Mouse (Mus musculus) stomach, postnatal 0 days (tissue): ENCODE results near the gene 6430628N08Rik. TPM values are rescaled to one million over a fixed set of nuclear protein-coding genes. Genes with fewer than 3 reads are reported as not detected.

Experiments
- ATAC-seq: fragments of 200-750 bp; cut with Nextera tagmentation; 2 replicates; pipeline ENCODE4 v1.8.0; 2017; ENCODE audit not compliant: low FRiP score, low TSS enrichment
- DNase-seq: peaks from one replicate; pipeline ENCODE4 v3.0.0-alpha.2; 2016; ENCODE audit warnings: low spot score
- H3K27ac ChIP-seq: fragments of 300-500 bp; sonication (generic); replicated peaks from 2 replicates; pipeline ENCODE4 v1.5.1; 2014; ENCODE audit warnings: mild to moderate bottlenecking, control low read depth
- H3K27me3 ChIP-seq: fragments of 300-500 bp; sonication (generic); 2 replicates; pipeline ENCODE4 v1.6.1; 2014; ENCODE audit warnings: low read length; ENCODE audit not compliant: control insufficient read depth, insufficient read depth
- H3K36me3 ChIP-seq: fragments of 300-500 bp; sonication (generic); 2 replicates; pipeline ENCODE4 v1.6.1; 2014; ENCODE audit warnings: low read length, mixed read lengths; ENCODE audit not compliant: control insufficient read depth, insufficient read depth
- H3K4me1 ChIP-seq: fragments of 300-500 bp; sonication (generic); replicated peaks from 2 replicates; pipeline ENCODE4 v1.6.1; 2014; ENCODE audit warnings: antibody characterized with exemption; ENCODE audit not compliant: control insufficient read depth, insufficient read depth
- H3K4me2 ChIP-seq: fragments of 300-500 bp; sonication (generic); replicated peaks from 2 replicates; pipeline ENCODE4 v1.6.1; 2014; ENCODE audit warnings: low read depth, mild to moderate bottlenecking, control low read depth, moderate library complexity
- H3K4me3 ChIP-seq: fragments of 300-500 bp; sonication (generic); 2 replicates; pipeline ENCODE4 v1.5.1; 2014; ENCODE audit warnings: low read depth, low read length, control low read depth
- H3K9ac ChIP-seq: fragments of 300-500 bp; sonication (generic); 2 replicates; pipeline ENCODE4 v1.6.1; 2014; ENCODE audit warnings: mild to moderate bottlenecking, low read length, control low read depth, mixed read lengths
- H3K9me3 ChIP-seq: fragments of 300-500 bp; sonication (generic); 2 replicates; pipeline ENCODE4 v1.6.1; 2016; ENCODE audit warnings: low read length; ENCODE audit not compliant: control insufficient read depth
- CTCF ChIP-seq: IDR thresholded peaks from 2 replicates; pipeline ENCODE4 v1.5.1; 2016; ENCODE audit warnings: antibody characterized with exemption, low read depth, mild to moderate bottlenecking, moderate library complexity
- EP300 ChIP-seq: optimal IDR thresholded peaks from 2 replicates; pipeline ENCODE3; 2016; ENCODE audit warnings: antibody characterized with exemption
- WGBS: fragments of 180-500 bp; shearing (Covaris S2); extraction: QIAGEN DNeasy Blood & Tissue Kit; methylation state at CpG from one replicate; pipeline ENCODE4 v1.1.7; 2014; 5-methylcytosine and 5-hydroxymethylcytosine counted together
- polyA plus RNA-seq: library from polyadenylated mRNA; unstranded; fragments of >200 nt; fragmentation: Nextera tagmentation; extraction: Ambion mirVana; gene quantifications from 2 replicates; pipeline ENCODE4 v1.2.1, GENCODE M21; 2015

Gene 6430628N08Rik
- polyA plus RNA-seq, 1 experiment from 2014 or later: not detected

GRCm38 (mm10) chr4:115937061-115937976 lies 46.9 kb downstream of the 6430628N08Rik start:
- Histone ChIP-seq H3K4me2 (no peak overlapping the region), H3K9me3 (no peaks in the 10 kb centered on the region), H3K27me3 (peaks cover 50% of the 10 kb centered on the region), H3K36me3 (no peaks in the 10 kb centered on the region), H3K9ac (no peak overlapping the region), H3K4me1 (no peaks in the 10 kb centered on the region), H3K4me3 (no peak overlapping the region), H3K27ac (no peak overlapping the region)
- no peak for ATAC-seq
- WGBS: 12% methylated on average over 19 of the region's 19 CpGs
- DNase-seq: no peak
- TF ChIP-seq EP300: no peak
- TF ChIP-seq CTCF: no peak

GRCm38 (mm10) chr4:115938276-115939160 lies 48.1 kb downstream of the 6430628N08Rik start:
- Histone ChIP-seq H3K9ac (no peak overlapping the region), H3K4me2 (no peak overlapping the region), H3K36me3 (no peaks in the 10 kb centered on the region), H3K27ac (no peak overlapping the region), H3K4me1 (no peaks in the 10 kb centered on the region), H3K9me3 (no peaks in the 10 kb centered on the region), H3K27me3 (peaks cover 48% of the 10 kb centered on the region), H3K4me3 (no peak overlapping the region)
- 5% methylated on average over 37 of the region's 37 CpGs for WGBS
- DNase-seq: peak; percentile 33
- ATAC-seq: no peak
- TF ChIP-seq CTCF (no peak), EP300 (no peak)

GRCm38 (mm10) chr4:115939295-115940102 lies 49.0 kb downstream of the 6430628N08Rik start, which contains the start of gene Dmbx1:
Dmbx1 (minus strand) TSS chr4:115939926.
- Histone ChIP-seq H3K27me3 (peaks cover 44% of the 10 kb centered on the region), H3K27ac (no peak within 1 kb of the TSS), H3K4me1 (no peaks in the 10 kb centered on the region), H3K9me3 (no peaks in the 10 kb centered on the region), H3K36me3 (no peaks in the 10 kb centered on the region), H3K4me2 (peak within 1 kb of the TSS; percentile 42), H3K9ac (no peak within 1 kb of the TSS), H3K4me3 (peak within 1 kb of the TSS; percentile 21)
- ATAC-seq: 0 out of 2 replicates have a peak, but pooled peaks have one; percentile 27
- peak; percentile 55 for DNase-seq
- WGBS: under 1% methylated on average over 71 of the region's 71 CpGs
- TF ChIP-seq EP300 (no peak), CTCF (no peak)

GRCm38 (mm10) chr4:115940681-115941080 lies 50.2 kb downstream of the 6430628N08Rik start:
- H3K9me3 ChIP-seq: no peaks in the 10 kb centered on the region
- DNase-seq (no peak), ATAC-seq (no peak)
- TF ChIP-seq EP300 (no peak), CTCF (no peak)
- no peaks in the 10 kb centered on the region for H3K36me3 ChIP-seq
- H3K27me3 ChIP-seq: peaks cover 43% of the 10 kb centered on the region
- H3K27ac ChIP-seq: no peak overlapping the region
- no peak overlapping the region for H3K9ac ChIP-seq
- H3K4me3 ChIP-seq: no peak overlapping the region
- H3K4me2 ChIP-seq: no peak overlapping the region
- no peaks in the 10 kb centered on the region for H3K4me1 ChIP-seq
- WGBS: 6% methylated on average over 3 of the region's 3 CpGs

- Histone ChIP-seq H3K4me3 (no peak overlapping the region), H3K4me2 (no peak overlapping the region), H3K9ac (no peak overlapping the region), H3K36me3 (no peaks in the 10 kb centered on the region), H3K9me3 (no peaks in the 10 kb centered on the region), H3K27me3 (peaks cover 46% of the 10 kb centered on the region), H3K4me1 (no peaks in the 10 kb centered on the region), H3K27ac (no peak overlapping the region)
- TF ChIP-seq CTCF (no peak), EP300 (no peak)
- ATAC-seq (no peak), DNase-seq (no peak)
- WGBS: 18% methylated on average over 9 of the region's 9 CpGs
Measured at GRCm38 (mm10) chr4:115941242-115941820, 50.9 kb downstream of the 6430628N08Rik start.
